Mouse (Mus musculus) activated CD4-positive, CD25-positive, alpha-beta regulatory T cell (primary cell): ENCODE measurements around the gene Uqcc1. TPM values are rescaled to one million over a fixed set of nuclear protein-coding genes. Genes with fewer than 3 reads are reported as not detected.

Source experiments
- polyA plus RNA-seq, 2 experiments: library from polyadenylated mRNA; unstranded; fragments of 100-300 nt; shearing (Covaris generic); gene quantifications; one replicate each; pipeline ENCODE4 v1.2.1; 2017

The Uqcc1 gene
- 10 to 100 TPM; 26.6 to 30.4 TPM for polyA plus RNA-seq

DNA sequence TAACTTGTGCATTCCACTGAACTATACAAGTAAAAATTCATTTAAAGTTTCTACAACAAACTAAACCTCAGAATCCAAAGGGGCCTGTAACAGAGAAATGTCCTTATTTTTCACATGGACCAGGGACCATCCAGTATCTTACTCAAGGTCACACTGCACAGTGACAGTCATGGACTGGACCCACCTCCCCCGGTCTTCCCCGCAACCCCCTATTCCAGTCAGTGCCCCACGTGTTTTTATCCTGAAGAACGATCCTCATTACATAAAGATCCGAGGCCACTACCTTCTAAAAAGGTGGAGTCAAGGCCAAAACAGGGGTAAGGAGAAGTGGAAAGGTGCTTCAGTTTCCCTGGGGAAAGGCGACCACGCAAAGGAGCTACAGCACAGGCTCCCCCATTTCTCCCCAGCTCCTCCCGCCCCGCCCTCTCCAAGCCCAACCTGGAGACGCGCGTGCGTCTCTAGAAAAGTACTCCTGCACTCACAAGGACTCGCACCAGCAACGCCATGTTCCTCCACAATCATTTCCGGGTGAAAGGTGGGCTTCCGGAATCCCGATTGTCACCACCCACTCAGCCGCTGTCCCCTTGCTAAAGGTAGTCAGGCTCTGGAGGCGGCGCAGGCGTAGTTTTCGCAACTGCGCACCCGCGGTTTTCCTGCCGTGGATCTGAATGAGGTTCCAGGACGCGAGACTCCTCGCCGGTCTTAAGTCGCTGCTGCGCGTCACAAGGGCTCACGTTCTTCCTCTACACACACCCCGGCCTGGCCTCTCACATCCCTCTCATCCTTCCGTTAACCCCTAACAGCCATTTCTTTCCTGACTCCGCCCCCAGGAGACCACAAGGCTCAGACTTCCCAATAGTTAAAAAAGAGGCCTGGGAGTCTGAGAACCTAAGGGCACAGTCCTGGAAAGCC lies at the start of gene Uqcc1:
Gene Uqcc1 (minus strand): TSS at position 780 of the 912 bp plus-strand sequence.

DNA sequence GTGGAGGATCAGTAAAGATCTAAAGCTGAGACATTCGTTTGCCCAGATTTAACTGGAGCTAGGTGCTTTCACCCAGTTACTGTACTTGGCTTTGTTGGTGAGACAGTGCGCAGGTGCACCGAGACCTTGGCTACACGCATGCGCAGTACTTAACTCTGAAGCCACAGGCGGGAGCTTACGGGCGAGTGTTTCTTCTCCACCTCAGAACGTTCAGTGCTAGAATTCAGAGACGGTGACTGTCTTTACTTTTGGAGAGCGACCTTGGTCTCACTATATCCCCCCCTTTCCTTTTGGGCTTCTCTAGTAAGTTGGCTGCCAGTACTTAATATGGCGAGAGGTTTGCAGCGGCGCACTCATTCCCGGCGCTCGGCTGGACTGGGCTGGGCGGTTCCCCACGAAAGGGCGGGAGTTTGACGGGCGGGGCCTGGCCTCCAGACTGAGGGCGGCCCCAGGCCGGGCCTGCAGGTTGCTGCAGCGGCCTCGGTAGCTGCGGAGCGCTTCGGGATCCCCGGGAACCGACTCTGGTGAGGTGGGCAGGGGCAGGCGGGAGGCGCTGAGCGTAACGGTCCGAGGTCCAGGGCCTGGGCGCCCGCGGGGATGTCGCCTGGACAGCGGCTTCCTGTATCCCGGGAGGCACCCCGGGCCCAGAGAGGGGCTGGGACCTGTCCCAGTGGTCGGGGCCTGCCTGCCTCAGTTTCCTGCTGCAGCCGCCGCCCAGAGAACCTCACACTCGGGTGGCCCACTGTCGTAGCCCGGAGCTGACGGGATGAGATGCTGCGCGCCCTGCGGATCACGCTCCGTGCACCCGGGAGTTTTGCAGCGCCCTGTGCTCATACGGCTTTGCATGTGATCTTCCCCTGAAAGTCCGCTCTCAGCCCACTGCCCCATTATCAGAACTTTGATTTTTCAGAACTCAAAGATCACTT lies 26.3 kb upstream of the Uqcc1 start, which contains the start of gene Cep250:
Gene Cep250 (plus strand): TSS at position 325 of the 926 bp plus-strand sequence.

DNA sequence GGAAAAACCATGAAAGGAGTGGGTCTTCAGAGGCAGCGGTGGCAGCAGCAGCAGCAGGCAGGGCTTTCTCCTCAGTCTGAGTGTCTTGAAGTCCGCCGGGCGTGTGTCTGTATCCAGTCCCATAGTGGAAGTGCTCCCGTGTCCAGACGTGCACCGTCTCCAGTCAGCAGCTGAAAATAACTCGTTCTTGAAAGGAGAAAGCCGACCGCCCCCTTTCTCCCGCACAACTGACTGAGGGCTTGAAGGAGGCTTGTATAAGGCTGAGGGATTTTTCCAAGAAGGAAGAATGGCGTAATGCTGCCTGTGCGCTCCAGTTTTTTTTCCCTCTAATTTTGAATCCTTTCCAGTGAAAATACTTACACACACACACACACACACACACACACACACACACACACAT lies 15.0 kb upstream of the Uqcc1 start, which contains the start of gene Gdf5:
Gene Gdf5 (minus strand): TSS at position 244 of the 400 bp plus-strand sequence.

DNA sequence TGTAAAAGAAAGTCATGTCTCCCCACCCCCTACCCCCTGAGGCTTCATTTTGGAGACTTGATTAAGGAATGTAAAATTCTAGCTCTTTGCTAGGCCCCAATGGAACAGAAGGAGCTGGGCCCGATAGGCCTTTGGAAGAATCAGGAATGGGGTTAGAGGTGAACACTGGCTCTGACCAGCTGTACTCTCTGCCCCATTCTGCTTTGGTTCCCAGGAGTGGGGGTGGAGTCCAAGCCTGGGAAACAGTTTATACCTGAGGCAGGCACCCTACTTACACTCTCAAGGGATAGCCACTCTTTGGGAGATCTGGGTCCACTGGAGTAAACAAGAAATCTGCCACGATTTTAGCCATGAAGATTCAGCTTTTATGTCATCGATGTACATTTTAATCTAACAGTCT lies 10.6 kb upstream of the Uqcc1 start, which contains the start of gene Gm15557:
Gene Gm15557 (plus strand): TSS at position 48 of the 400 bp plus-strand sequence.

DNA sequence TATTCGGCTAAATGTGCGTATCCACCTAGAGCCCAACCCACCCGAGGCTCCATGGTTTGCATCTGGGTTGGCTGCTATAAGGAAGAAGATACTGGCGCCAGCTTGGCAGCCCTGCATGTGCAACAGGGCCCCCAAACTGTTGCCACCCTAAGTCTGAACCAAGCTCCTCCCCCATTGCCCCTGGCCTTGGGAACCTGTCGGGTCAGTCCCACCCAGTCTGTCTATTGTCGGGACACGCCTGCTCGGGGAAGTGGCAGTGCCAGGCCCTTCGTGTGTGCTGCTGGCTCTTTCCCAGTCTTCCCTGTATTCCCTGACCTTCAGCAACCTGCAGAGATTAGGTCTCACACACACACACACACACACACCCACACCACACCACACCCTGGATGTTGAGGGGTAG lies 95.4 kb downstream of the Uqcc1 start, which contains the start of gene Fam83c:
Gene Fam83c (minus strand): TSS at position 123 of the 400 bp plus-strand sequence.

DNA sequence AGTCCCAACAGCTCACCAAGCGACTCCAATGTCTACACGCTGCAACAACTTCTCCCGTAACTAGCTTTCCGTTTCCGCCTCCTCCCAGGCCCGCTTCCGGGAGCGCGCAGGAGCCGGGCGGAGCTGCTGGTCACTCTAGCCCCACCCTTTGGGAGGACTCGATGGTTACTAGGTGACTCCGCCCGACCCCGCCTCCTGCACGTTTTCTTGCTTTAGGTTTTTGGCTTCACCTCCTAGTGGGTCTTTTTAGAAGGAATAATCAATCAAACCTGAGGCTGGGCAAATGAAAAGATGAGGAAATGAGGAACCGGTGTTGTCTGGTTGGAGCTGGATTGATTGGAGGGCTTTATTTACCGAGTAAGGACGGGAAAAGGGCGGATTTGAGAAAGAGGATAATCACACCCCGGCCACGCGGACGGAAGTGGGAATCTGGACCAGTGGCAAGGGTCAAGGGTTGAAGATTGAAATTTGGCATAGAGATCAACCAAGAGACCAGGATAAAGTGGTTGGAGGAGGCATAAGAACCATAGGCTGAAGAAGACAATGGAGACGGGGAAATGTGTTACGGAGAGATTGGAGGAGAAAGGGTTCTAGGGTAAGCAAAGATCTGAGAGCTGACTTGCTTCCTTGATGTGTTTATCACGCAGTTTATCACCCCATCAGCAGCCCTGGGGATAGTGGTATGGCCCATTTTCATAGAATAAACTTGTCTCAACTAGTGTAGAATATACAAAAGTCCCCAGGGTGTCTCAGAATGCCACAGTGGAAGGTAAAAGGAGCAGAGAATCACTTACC lies 103.3 kb downstream of the Uqcc1 start, which contains the start of gene Eif6:
Gene Eif6 (minus strand): TSS at position 296 of the 795 bp plus-strand sequence.

DNA sequence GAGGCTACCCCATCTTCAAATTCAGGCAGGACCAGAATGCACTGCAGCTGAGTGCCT lies 110.9 kb downstream of the Uqcc1 start, which contains the start of gene BC029722:
Gene BC029722 (minus strand): TSS at position 35 of the 57 bp plus-strand sequence.

Other genes with a start within 250 kb of the Uqcc1 start
- 100 to 1,000 TPM; 208 to 271 TPM for gene Trpc4ap, start 237.9 kb downstream of the Uqcc1 start, polyA plus RNA-seq
- gene Edem2, start 200.8 kb downstream of the Uqcc1 start, polyA plus RNA-seq: 10 to 100 TPM; 65.5 to 66.5 TPM
- not detected for gene Gm17581, start 194.4 kb downstream of the Uqcc1 start, polyA plus RNA-seq
- under 1 TPM; 0.36 to 0.87 TPM for gene Procr, start 179.2 kb downstream of the Uqcc1 start, polyA plus RNA-seq
- gene Mmp24, start 155.0 kb downstream of the Uqcc1 start, polyA plus RNA-seq: under 1 TPM in 1 of 2 experiments, not detected in 1; 0.06 TPM
- gene BC029722, start 110.9 kb downstream of the Uqcc1 start, polyA plus RNA-seq: 10 to 100 TPM; 44.9 to 51.3 TPM
- 100 to 1,000 TPM; 204 to 246 TPM for gene Eif6, start 103.4 kb downstream of the Uqcc1 start, polyA plus RNA-seq
- gene Fam83c, start 95.5 kb downstream of the Uqcc1 start, polyA plus RNA-seq: not detected
- gene Gm15557, start 10.4 kb upstream of the Uqcc1 start, polyA plus RNA-seq: not detected
- gene Gdf5, start 15.1 kb upstream of the Uqcc1 start, polyA plus RNA-seq: not detected
- 10 to 100 TPM; 23.8 to 46.7 TPM for gene Cep250, start 26.1 kb upstream of the Uqcc1 start, polyA plus RNA-seq
- 1 to 10 TPM; 1.4 to 2.1 TPM for gene 6430550D23Rik, start 77.7 kb upstream of the Uqcc1 start, polyA plus RNA-seq
- 100 to 1,000 TPM; 132 to 136 TPM for gene Ergic3, start 77.7 kb upstream of the Uqcc1 start, polyA plus RNA-seq
- under 1 TPM in 1 of 2 experiments, not detected in 1; 0.11 TPM for gene Fer1l4, start 122.6 kb upstream of the Uqcc1 start, polyA plus RNA-seq
- gene Spag4, start 134.9 kb upstream of the Uqcc1 start, polyA plus RNA-seq: under 1 TPM; 0.27 to 0.60 TPM
- 100 to 1,000 TPM in 1 of 2 experiments, 10 to 100 TPM in 1; 99.2 to 101 TPM for gene Cpne1, start 181.7 kb upstream of the Uqcc1 start, polyA plus RNA-seq
- gene Rbm12, start 181.7 kb upstream of the Uqcc1 start, polyA plus RNA-seq: 10 to 100 TPM; 22.7 to 30.1 TPM
- gene Gm28036, start 196.8 kb upstream of the Uqcc1 start, polyA plus RNA-seq: 10 to 100 TPM; 14.5 to 20.1 TPM
- 100 to 1,000 TPM; 177 to 202 TPM for gene Romo1, start 213.7 kb upstream of the Uqcc1 start, polyA plus RNA-seq
- 10 to 100 TPM; 55.4 to 63.2 TPM for gene Nfs1, start 213.9 kb upstream of the Uqcc1 start, polyA plus RNA-seq
- 100 to 1,000 TPM; 791 to 895 TPM for gene Rbm39, start 249.9 kb upstream of the Uqcc1 start, polyA plus RNA-seq